Mouse (Mus musculus): ENCODE results near the gene Olfr1353. TPM values are rescaled to one million over a fixed set of nuclear protein-coding genes. Genes with fewer than 3 reads are reported as not detected.
"Not testable (repeated sequence)": the region's sequence is repeated elsewhere in the genome, so short reads cannot be mapped to it uniquely, and the experiment has no call there.

Gene Olfr1353
- not detected for total RNA-seq (2021)
- long read RNA-seq, experiment 1 = 0 reads
- long read RNA-seq, experiment 2 = 0 reads

DNA sequence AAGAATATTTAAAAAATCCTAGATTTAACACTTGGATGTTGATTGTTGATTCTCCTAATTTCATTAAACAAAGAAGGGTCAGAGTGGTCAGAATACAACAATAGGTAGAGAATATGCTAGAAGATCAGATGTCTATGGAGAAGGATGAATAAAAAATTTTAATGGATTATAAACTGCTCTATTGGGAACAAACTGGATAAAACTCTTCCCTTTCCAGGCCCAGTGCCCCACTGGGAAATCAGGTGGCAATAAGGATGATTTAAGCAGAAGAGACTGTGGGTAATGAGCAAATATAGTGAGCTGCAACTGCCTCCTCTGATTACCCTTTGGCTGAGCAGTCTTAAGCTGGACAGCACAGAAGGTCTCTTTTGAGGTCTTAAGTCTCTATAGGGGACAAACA lies at the start of gene Olfr1353:
Gene Olfr1353, plus strand, starts transcription at position 301 of the 400 bp plus-strand sequence.
- not testable (repeated sequence) for H3K4me3 ChIP-seq; H3K27ac ChIP-seq; DNase-seq (ENCODE audit: low spot score in 2 of 2)

GRCm38 (mm10) chr10:78950336-78950735 lies 12.8 kb upstream of the Olfr1353 start, which contains the start of gene Olfr8:
Olfr8 (plus strand) TSS chr10:78950636.
- H3K4me3 ChIP-seq; DNase-seq (ENCODE audit: low spot score in 2 of 2); H3K27ac ChIP-seq: not testable (repeated sequence)

- no peak for DNase-seq (ENCODE audit: low spot score in 2 of 2)
- no peak within 1 kb of the TSS for H3K4me3 ChIP-seq
- H3K27ac ChIP-seq = no peak within 1 kb of the TSS
- TF ChIP-seq CTCF (conservative IDR thresholded peaks at IDR 0.05) = no peak
Observed at GRCm38 (mm10) chr10:78980750-78981149, 17.6 kb downstream of the Olfr1353 start, which contains the start of gene Olfr1352. Olfr1352 (plus strand) TSS chr10:78981050.

DNA sequence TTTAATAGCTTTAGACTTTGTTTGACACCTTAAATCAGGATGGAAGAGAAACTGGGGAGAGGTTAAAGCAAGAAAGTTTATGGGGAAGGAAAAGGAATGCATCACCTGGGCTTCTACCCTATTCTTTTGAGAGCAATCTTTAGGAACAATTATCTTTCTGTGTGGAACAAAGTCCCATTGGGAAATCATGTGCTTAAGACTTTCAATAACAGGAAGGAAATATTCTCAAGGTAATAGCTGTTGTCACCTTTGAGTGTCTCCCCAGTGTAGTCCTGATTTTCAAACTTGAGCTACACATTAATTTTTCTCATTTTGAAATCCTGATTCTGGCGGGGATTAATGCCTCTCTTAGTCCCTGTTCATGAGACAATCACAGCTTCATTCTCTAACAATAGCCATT lies 49.1 kb downstream of the Olfr1353 start, which contains the start of gene Olfr1351:
Gene Olfr1351, plus strand, starts transcription at position 301 of the 400 bp plus-strand sequence.
- no peak for DNase-seq (ENCODE audit: low spot score in 2 of 2)
- no peak for TF ChIP-seq CTCF (conservative IDR thresholded peaks at IDR 0.05)
- H3K27ac ChIP-seq = no peak within 1 kb of the TSS

More for the DNA sequence above, 49.1 kb downstream of the Olfr1353 start, which contains the start of gene Olfr1351:
- no peak within 1 kb of the TSS for H3K4me3 ChIP-seq

Other genes with a start within 250 kb of the Olfr1353 start
- not detected for gene Casp14, start 245.0 kb upstream of the Olfr1353 start, total RNA-seq (2021)
- under 1 TPM; 0.81 to 0.84 TPM for gene Ccdc105, start 210.2 kb upstream of the Olfr1353 start, total RNA-seq (2021)
- 10 to 100 TPM; 11.0 to 11.5 TPM for gene Slc1a6, start 182.8 kb upstream of the Olfr1353 start, total RNA-seq (2021)
- gene Olfr1356, start 111.1 kb upstream of the Olfr1353 start, total RNA-seq (2021) = under 1 TPM in 1 of 2 experiments, not detected in 1; 0.13 TPM
- not detected for gene Olfr1355, start 87.8 kb upstream of the Olfr1353 start, total RNA-seq (2021)
- gene Olfr1354, start 50.1 kb upstream of the Olfr1353 start, total RNA-seq (2021) = not detected
- not detected for gene Olfr8, start 12.7 kb upstream of the Olfr1353 start, total RNA-seq (2021)
- gene Olfr1352, start 17.7 kb downstream of the Olfr1353 start, total RNA-seq (2021) = not detected
- not detected for gene Olfr1351, start 49.2 kb downstream of the Olfr1353 start, total RNA-seq (2021)
- not detected for gene Olfr57, start 65.4 kb downstream of the Olfr1353 start, total RNA-seq (2021)
- 10 to 100 TPM; 22.3 to 28.0 TPM for gene 2610008E11Rik, start 134.3 kb downstream of the Olfr1353 start, total RNA-seq (2021)
- gene Vmn2r80, start 185.5 kb downstream of the Olfr1353 start, total RNA-seq (2021) = not detected